Mouse (Mus musculus) bone marrow, adult 2 months (tissue): ENCODE results near the gene Arhgap42.

Experiments
- CTCF ChIP-seq: fragments of 200-500 bp; IDR thresholded peaks from 2 replicates; pipeline ENCODE4 v1.5.1; 2011; ENCODE audit warnings: low read length, control low read depth; ENCODE audit not compliant: control insufficient read depth, insufficient read depth
- POLR2A ChIP-seq: fragments of 200-500 bp; IDR thresholded peaks from 2 replicates; pipeline ENCODE4 v1.6.1; 2011; ENCODE audit warnings: low read depth, mild to moderate bottlenecking, control low read depth, low read length, borderline replicate concordance; ENCODE audit not compliant: control insufficient read depth

- no peak for TF ChIP-seq POLR2A
- TF ChIP-seq CTCF = no peak
Measured at GRCm38 (mm10) chr9:9263543-9263942, 24.6 kb upstream of the Arhgap42 start.
